Mouse (Mus musculus): Measurements from ENCODE around the gene Trio. TPM values are rescaled to one million over a fixed set of nuclear protein-coding genes. Genes with fewer than 3 reads are reported as not detected.

Trio gene
- polyA plus RNA-seq, 1 experiment from 2014 or later, result 5.1 TPM

DNA sequence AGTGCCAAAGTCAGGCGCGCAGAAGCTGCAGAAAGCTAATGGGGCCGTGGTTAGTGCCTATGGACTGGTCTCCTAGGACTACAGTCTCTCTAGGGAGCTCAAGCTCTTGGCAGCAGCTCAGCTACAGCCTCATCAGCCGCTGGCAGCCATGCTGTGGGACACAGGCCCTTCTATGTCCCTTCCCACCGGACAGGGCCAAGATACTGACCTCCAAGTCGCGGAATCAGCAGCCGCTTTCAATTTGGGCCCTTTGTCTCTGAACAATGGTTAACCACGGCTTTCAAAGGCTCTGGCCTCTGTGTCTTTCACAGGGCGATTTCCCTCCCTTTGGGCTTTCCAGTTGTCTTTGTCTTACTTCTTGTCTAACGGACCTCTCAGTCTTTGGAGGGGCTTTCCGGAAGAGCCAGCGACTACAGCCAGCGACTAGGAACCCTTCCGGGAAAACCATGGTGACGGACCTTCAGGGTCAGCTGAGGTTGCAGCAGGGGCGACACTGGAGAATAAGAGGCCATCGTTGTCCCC is 25.5 kb upstream of the Trio start:
- Histone ChIP-seq H3K27ac (ENCODE audit: low read depth) (0 out of 2 replicates have a peak overlapping the region, but pooled peaks have one; percentile 29), H3K9me3 (ENCODE audit: low read length) (no peaks in the 10 kb centered on the region), H3K9ac (replicated peaks) (no peak overlapping the region; the same call in 1 of the 2 replicates), H3K4me2 (ENCODE audit: low read depth, low read length) (no peak overlapping the region), H3K4me3 (ENCODE audit: low read depth, low read length) (no peak overlapping the region), H3K4me1 (ENCODE audit: insufficient read depth) (no peaks in the 10 kb centered on the region), H3K36me3 (replicated peaks; ENCODE audit: insufficient read depth, low read length) (no peaks in the 10 kb centered on the region), H3K27me3 (ENCODE audit: insufficient read depth, low read length) (no peaks in the 10 kb centered on the region)
- no peak for ATAC-seq
- no peak for DNase-seq
- 54% methylated on average over 18 of the region's 18 CpGs for WGBS (ENCODE audit: insufficient replicate concordance)
- no peak for TF ChIP-seq CTCF (IDR thresholded peaks at IDR 0.05; ENCODE audit: low read depth)
- no peak for TF ChIP-seq EP300 (IDR thresholded peaks at IDR 0.05; ENCODE audit: low read depth)

DNA sequence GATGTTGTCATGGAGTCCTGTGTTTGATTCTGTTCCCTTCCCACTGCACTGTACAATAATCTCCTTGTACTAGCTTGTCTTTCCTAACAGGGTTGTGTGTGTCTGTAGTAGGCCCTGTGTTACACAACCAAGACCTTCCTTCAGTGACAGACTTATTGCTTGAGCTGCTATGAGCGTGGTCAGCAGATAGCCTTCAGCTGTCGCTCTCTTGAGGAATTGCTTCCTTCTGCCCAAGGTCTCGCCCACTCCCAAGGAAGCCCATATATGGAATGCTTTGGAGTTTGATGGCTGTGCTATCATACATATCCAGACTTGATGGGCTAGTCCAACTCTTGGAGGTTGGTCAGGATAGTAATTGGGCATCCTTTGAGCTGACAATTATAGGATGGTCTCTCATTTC is 22.1 kb upstream of the Trio start:
- Histone ChIP-seq H3K36me3 (replicated peaks; ENCODE audit: insufficient read depth, low read length) (no peaks in the 10 kb centered on the region), H3K27ac (ENCODE audit: low read depth) (no peak overlapping the region), H3K4me3 (ENCODE audit: low read depth, low read length) (no peak overlapping the region), H3K4me1 (ENCODE audit: insufficient read depth) (no peaks in the 10 kb centered on the region), H3K9ac (replicated peaks) (no peak overlapping the region), H3K27me3 (ENCODE audit: insufficient read depth, low read length) (no peaks in the 10 kb centered on the region), H3K4me2 (ENCODE audit: low read depth, low read length) (no peak overlapping the region), H3K9me3 (ENCODE audit: low read length) (no peaks in the 10 kb centered on the region)
- no peak for ATAC-seq
- DNase-seq, result no peak
- 58% methylated on average over 3 of the region's 3 CpGs for WGBS (ENCODE audit: insufficient replicate concordance)
- TF ChIP-seq EP300 (IDR thresholded peaks at IDR 0.05; ENCODE audit: low read depth) (no peak), CTCF (IDR thresholded peaks at IDR 0.05; ENCODE audit: low read depth) (no peak)

DNA sequence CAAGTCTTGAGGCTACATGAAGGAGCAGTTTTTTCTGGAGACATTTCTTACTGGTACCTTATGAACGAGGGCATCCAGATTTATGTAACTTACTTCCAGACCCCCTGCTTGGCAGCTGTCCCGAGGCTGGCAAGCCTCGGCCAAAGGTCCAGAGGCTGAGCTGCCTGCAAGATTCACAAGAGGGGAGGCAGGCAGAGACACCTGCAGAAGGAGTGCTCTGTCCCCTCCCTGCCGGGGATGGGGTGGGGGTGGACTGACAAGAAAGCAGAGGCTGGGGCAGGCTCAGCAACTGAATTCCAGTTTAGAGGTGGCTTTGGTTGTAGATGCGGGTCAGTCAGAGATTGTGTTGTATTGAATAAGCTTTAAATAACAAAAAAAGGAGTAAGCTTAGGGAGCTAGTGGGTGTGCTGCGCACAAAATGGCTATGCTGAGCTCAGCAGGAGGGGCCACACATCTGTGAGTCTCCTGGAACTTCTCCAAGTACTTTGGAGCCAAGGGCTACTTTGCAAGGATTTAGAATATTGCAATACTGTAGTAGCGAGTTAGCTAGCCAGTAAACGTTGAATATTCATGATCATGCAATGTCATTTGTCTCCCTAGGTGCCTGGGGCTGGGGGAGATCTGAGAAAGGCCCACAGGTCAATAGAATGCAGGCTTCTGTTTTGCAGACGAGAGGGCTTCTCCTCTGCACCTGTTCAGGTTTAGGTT is 15.7 kb upstream of the Trio start:
- DNase-seq, result no peak
- no peak overlapping the region for H3K9ac ChIP-seq (replicated peaks)
- no peak overlapping the region for H3K27ac ChIP-seq (ENCODE audit: low read depth)
- H3K4me1 ChIP-seq (ENCODE audit: insufficient read depth), result no peaks in the 10 kb centered on the region
- H3K9me3 ChIP-seq (ENCODE audit: low read length), result no peaks in the 10 kb centered on the region
- no peak for TF ChIP-seq CTCF (IDR thresholded peaks at IDR 0.05; ENCODE audit: low read depth)
- no peak for TF ChIP-seq EP300 (IDR thresholded peaks at IDR 0.05; ENCODE audit: low read depth)
- WGBS (ENCODE audit: insufficient replicate concordance), result 41% methylated on average over 9 of the region's 9 CpGs
- no peak overlapping the region for H3K4me3 ChIP-seq (ENCODE audit: low read depth, low read length)
- H3K4me2 ChIP-seq (ENCODE audit: low read depth, low read length), result no peak overlapping the region
- no peak for ATAC-seq
- H3K27me3 ChIP-seq (ENCODE audit: insufficient read depth, low read length), result no peaks in the 10 kb centered on the region
- H3K36me3 ChIP-seq (replicated peaks; ENCODE audit: insufficient read depth, low read length), result no peaks in the 10 kb centered on the region

DNA sequence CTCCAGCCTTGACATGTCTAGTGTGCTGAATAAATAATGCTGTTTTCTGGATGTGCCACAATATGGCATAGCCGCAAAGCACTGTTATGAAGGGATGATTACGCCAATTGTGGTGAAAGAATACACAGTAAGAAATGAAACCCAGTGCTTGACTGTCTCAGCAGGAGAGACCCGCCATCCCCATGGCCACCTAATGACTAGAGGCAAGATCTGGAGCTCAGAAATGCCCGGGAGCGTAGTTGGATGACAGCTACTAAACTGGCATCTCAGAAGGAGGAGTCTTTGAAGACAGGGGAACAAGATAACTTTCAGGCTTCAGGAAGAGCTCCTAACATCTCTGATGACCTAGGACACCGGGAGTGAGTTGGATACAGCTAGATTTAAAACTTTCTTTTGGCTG is 12.0 kb upstream of the Trio start:
- Histone ChIP-seq H3K4me1 (ENCODE audit: insufficient read depth) (no peaks in the 10 kb centered on the region), H3K27ac (ENCODE audit: low read depth) (no peak overlapping the region), H3K36me3 (replicated peaks; ENCODE audit: insufficient read depth, low read length) (no peaks in the 10 kb centered on the region), H3K4me3 (ENCODE audit: low read depth, low read length) (no peak overlapping the region), H3K9ac (replicated peaks) (no peak overlapping the region), H3K4me2 (ENCODE audit: low read depth, low read length) (no peak overlapping the region), H3K27me3 (ENCODE audit: insufficient read depth, low read length) (no peaks in the 10 kb centered on the region), H3K9me3 (ENCODE audit: low read length) (no peaks in the 10 kb centered on the region)
- DNase-seq (no peak), ATAC-seq (no peak)
- TF ChIP-seq CTCF (IDR thresholded peaks at IDR 0.05; ENCODE audit: low read depth) (no peak), EP300 (IDR thresholded peaks at IDR 0.05; ENCODE audit: low read depth) (no peak)
- 71% methylated on average over 6 of the region's 6 CpGs for whole genome bisulfite sequencing (ENCODE audit: insufficient replicate concordance)

DNA sequence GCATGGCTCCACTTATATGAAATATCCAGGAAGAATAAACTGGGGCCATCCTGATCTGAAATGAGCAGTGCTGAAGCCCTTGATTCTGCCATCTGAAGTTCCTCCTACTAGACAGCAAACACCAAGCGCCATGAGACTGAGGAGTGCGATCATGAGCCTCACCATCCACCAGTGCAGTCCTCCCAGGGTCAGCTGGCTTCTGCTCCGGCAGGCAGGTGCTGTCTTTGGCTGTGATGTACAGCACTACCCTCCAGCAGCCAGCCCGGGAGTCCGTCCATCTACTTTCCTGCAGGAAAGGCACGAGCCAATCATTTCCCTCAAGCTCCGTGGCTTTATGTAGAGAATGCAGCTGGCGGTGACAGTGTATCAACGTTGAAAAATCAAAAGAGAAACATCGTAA is 10.0 kb upstream of the Trio start:
- 72% methylated on average over 10 of the region's 10 CpGs for WGBS (ENCODE audit: insufficient replicate concordance)
- Histone ChIP-seq H3K9me3 (ENCODE audit: low read length) (no peaks in the 10 kb centered on the region), H3K9ac (replicated peaks) (no peak overlapping the region), H3K27ac (ENCODE audit: low read depth) (no peak overlapping the region), H3K27me3 (ENCODE audit: insufficient read depth, low read length) (no peaks in the 10 kb centered on the region), H3K4me2 (ENCODE audit: low read depth, low read length) (no peak overlapping the region), H3K4me1 (ENCODE audit: insufficient read depth) (no peaks in the 10 kb centered on the region), H3K36me3 (replicated peaks; ENCODE audit: insufficient read depth, low read length) (no peaks in the 10 kb centered on the region), H3K4me3 (ENCODE audit: low read depth, low read length) (no peak overlapping the region)
- TF ChIP-seq CTCF (IDR thresholded peaks at IDR 0.05; ENCODE audit: low read depth), result no peak
- no peak for TF ChIP-seq EP300 (IDR thresholded peaks at IDR 0.05; ENCODE audit: low read depth)
- ATAC-seq (no peak), DNase-seq (no peak)

DNA sequence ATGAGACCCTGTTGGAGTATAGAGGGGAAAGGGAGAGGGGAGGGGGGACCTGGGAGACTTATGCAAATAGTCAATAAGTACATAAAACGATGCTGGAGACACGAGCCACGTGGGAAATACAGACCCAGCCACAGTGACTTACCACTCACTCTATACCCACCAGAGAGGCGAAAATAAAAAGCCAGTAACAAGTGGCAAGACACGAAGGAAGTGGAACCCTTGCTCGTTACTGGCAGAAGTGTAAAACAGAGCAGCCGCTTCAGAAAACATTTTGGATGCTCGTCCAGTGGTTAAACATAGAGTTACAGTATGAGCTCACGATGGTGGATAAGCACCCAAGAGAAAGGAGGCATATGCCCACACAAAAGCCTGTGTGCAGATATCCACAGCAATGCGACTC is 9.0 kb upstream of the Trio start:
- H3K27me3 ChIP-seq (ENCODE audit: insufficient read depth, low read length), result no peaks in the 10 kb centered on the region
- no peak overlapping the region for H3K27ac ChIP-seq (ENCODE audit: low read depth)
- H3K9ac ChIP-seq (replicated peaks), result no peak overlapping the region
- no peaks in the 10 kb centered on the region for H3K9me3 ChIP-seq (ENCODE audit: low read length)
- DNase-seq, result no peak
- WGBS (ENCODE audit: insufficient replicate concordance), result 60% methylated on average over 10 of the region's 10 CpGs
- H3K4me3 ChIP-seq (ENCODE audit: low read depth, low read length), result no peak overlapping the region
- no peaks in the 10 kb centered on the region for H3K36me3 ChIP-seq (replicated peaks; ENCODE audit: insufficient read depth, low read length)
- H3K4me2 ChIP-seq (ENCODE audit: low read depth, low read length), result no peak overlapping the region
- TF ChIP-seq EP300 (IDR thresholded peaks at IDR 0.05; ENCODE audit: low read depth) (no peak), CTCF (IDR thresholded peaks at IDR 0.05; ENCODE audit: low read depth) (no peak)
- no peak for ATAC-seq
- no peaks in the 10 kb centered on the region for H3K4me1 ChIP-seq (ENCODE audit: insufficient read depth)

Data from liver, postnatal 0 days (tissue).